Mouse (Mus musculus) brain, embryonic 18.5 days (tissue): ENCODE measurements around the gene B4galt2.

Experiments
- DNase-seq: peaks from one replicate; pipeline ENCODE4 v3.0.0-alpha.2; 2012; ENCODE audit warnings: low read depth, low spot score

The B4galt2 gene

GRCm38 (mm10) chr4:117908834-117909453 lies 25.7 kb upstream of the B4galt2 start:
- no peak for DNase-seq

GRCm38 (mm10) chr4:117906196-117906595 lies 22.9 kb upstream of the B4galt2 start:
- DNase-seq = no peak

GRCm38 (mm10) chr4:117904761-117905160 lies 21.5 kb upstream of the B4galt2 start:
- no peak for DNase-seq

GRCm38 (mm10) chr4:117904094-117904493 lies 20.8 kb upstream of the B4galt2 start:
- no peak for DNase-seq

- no peak for DNase-seq
Observed at GRCm38 (mm10) chr4:117898111-117898510, 14.8 kb upstream of the B4galt2 start.

GRCm38 (mm10) chr4:117896031-117896430 lies 12.7 kb upstream of the B4galt2 start:
- DNase-seq = no peak

- no peak for DNase-seq
Observed at GRCm38 (mm10) chr4:117895339-117895738, 12.1 kb upstream of the B4galt2 start.

- DNase-seq = no peak
Observed at GRCm38 (mm10) chr4:117894601-117895000, 11.3 kb upstream of the B4galt2 start.

- DNase-seq = no peak
Observed at GRCm38 (mm10) chr4:117893376-117893775, 10.1 kb upstream of the B4galt2 start.

- peak; percentile 85 for DNase-seq
Observed at GRCm38 (mm10) chr4:117891738-117892161, 8.5 kb upstream of the B4galt2 start, which contains the start of gene Dph2. Gene Dph2, minus strand, starts transcription at chr4:117892032.

GRCm38 (mm10) chr4:117890750-117891149 lies 7.5 kb upstream of the B4galt2 start:
- DNase-seq = no peak

GRCm38 (mm10) chr4:117890031-117890430 lies 6.7 kb upstream of the B4galt2 start:
- no peak for DNase-seq

- no peak for DNase-seq
Observed at GRCm38 (mm10) chr4:117889471-117889870, 6.2 kb upstream of the B4galt2 start.

GRCm38 (mm10) chr4:117887920-117888319 lies 4.6 kb upstream of the B4galt2 start:
- DNase-seq = no peak

- DNase-seq = peak; percentile 81
Observed at GRCm38 (mm10) chr4:117887133-117887532, 3.8 kb upstream of the B4galt2 start, which contains the start of gene Atp6v0b. Gene Atp6v0b, minus strand, starts transcription at chr4:117887333.

- no peak for DNase-seq
Observed at GRCm38 (mm10) chr4:117886644-117887043, 3.4 kb upstream of the B4galt2 start.

GRCm38 (mm10) chr4:117885994-117886393 lies 2.7 kb upstream of the B4galt2 start:
- DNase-seq = no peak

GRCm38 (mm10) chr4:117885093-117885492 lies 1.8 kb upstream of the B4galt2 start:
- DNase-seq = no peak

GRCm38 (mm10) chr4:117884146-117884545 lies 859 bp upstream of the B4galt2 start:
- no peak for DNase-seq

- no peak for DNase-seq
Observed at GRCm38 (mm10) chr4:117878703-117879102, 4.6 kb downstream of the B4galt2 start.

GRCm38 (mm10) chr4:117878301-117878700 lies 5.0 kb downstream of the B4galt2 start:
- no peak for DNase-seq

- no peak for DNase-seq
Observed at GRCm38 (mm10) chr4:117873615-117874014, 9.7 kb downstream of the B4galt2 start.

- DNase-seq = no peak
Observed at GRCm38 (mm10) chr4:117872471-117872886, 10.8 kb downstream of the B4galt2 start, which contains the start of gene Ccdc24. Gene Ccdc24, minus strand, starts transcription at chr4:117872557.

GRCm38 (mm10) chr4:117871787-117872186 lies 11.5 kb downstream of the B4galt2 start:
- DNase-seq = no peak
